Mouse (Mus musculus): ENCODE data around the gene Oprm1.
A peak's percentile ranks its signal among the peaks of the same experiment; 100 is the strongest.

The Oprm1 gene

DNA sequence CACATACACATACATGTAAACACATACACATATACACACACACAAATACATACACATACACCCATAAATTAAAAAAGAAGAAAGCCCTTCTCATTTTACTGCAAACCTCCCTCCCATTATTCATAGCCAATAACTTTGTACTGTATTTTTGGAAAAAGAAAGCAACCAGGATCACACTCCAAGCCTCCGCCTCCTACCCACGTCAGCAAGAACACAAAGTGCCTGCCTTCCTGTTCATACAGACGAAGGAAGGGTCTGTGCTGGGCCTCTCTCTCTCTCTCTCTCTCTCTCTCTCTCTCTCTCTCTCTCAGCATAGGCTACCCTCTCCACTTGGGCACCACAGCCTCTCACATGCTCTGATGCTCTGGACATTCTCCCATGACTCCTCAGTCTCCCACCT lies 137.5 kb downstream of the Oprm1 start:
- DNase-seq (ENCODE audit: low spot score), result no peak

DNA sequence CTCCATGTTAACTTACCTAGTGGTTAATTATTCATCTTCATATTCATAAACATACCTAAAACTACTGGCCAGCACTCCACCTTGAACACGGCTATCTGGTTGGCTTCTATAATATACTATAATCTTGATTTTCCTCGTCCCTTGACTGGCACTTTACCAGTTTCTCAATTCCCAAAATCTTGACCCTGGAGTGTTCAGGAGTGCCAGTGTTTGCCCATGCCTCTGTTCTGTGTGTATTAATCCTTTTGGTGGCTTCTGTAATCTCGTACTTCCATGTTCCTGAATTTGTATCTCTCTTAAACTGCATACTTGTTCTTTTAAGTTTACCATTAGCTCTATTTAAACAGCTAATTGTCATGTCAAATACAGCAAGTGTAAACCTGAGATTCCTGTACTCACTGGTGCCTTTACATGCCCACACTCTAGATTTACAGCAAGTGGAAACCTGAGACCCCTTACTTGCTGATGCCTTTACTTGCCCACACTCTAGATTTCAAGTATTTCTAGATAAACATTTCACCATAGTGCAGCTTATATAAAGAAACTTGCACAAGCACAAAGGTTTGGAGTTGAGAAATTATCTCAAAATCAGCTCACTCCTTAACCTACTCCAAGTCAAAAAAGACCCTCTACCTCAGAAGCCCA lies 138.5 kb downstream of the Oprm1 start:
- no peak for DNase-seq (ENCODE audit: low spot score)

DNA sequence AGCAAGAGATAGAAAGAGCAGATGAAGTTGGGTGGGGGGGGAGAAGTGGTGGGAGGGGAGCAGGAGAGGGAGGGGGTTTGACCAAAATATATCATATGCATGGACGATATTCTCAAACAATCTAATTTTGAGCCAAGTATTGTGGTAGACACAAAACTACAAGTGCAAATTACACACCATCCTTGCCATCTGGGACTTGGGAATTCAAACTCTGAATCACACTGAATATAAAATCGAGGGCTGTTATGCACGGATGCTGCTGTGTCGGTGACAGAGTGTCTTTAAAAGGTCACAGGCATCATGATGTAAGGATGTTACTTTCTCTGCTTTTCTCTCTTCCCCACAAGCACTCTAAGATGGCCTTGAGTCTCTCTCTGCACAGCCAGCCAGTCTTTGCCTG lies 141.8 kb downstream of the Oprm1 start:
- no peak for DNase-seq (ENCODE audit: low spot score)

DNA sequence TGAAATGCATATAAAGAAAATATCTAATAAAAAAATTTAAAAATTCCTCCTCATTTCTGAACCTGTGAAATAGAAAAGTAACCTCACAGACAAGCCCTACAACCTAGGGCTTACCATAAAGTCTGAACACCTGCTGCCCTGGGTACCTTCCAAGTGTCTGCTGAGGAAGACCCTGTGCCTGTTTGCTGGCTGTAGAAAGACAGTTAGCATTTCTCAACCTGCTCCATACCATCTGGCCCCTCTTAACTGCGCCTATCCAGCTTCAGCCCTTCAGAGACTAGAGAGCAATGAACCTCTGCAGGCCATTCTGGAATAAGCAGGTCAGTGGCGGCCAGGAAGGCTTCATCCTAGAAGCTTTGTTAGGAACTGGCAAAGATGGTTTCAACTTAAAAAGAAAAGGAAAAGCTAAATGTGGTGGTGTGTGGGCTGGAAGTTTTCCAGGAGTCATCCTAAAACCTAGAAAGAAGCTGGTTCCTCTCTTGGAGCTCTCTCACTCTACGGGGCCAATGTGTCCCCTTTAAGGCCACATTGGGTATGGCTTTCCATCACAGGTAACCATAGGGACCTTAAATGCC lies 143.6 kb downstream of the Oprm1 start:
- no peak for DNase-seq (ENCODE audit: low spot score)

- DNase-seq (ENCODE audit: low spot score), result no peak
Measured at GRCm38 (mm10) chr10:6909763-6910162, 151.5 kb downstream of the Oprm1 start.

DNA sequence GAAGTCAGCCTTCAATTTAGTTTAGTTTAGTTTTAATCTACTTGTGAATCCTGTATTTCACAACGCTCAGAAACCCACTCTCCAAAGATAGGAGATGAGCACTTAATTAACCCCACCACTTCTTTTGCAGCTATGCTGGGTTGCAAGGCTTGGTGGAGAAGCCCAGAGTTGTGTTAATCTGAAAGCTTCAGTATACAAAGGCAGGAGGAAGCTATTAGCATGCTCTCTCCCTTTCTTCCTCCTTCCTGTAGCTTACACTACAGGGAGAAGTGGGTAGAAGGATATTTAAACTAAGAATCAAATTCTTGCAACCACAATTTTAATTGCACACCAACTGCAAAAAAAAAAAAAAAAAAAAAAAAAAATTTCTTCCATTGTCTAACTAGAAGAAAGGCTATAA lies 157.7 kb downstream of the Oprm1 start:
- DNase-seq (ENCODE audit: low spot score), result no peak

DNA sequence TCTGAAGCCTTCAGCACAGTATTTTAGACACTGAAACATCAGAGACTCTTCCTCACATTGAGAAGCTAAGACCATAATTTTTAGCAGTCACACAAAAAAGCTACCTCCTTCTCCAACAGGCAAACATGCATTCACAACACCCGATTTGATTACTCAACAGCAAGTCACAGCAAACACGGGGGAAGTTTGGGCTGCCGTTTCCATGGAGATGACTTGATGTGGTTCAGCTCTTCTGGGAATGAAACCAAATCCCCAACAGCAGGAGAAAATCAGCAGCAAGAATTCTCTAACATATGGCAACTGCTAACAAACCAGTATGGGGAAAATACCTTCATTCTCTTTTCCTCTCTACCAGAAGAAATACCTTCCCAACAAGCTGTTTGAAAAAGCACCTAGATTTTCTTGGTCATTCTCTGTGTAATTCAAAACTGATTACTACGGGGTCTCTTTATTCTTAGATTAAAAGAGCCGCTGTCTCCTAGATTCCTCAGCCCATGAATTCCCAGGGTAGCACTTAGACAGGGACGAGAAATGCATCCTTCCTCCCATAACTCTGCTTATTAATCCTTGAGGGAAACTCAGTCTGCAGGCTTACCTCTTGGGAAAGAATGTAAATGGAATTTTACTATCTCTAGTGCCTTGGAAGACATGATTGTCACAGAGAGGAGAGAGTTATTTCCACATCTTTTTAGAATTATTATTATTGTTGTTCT lies 158.4 kb downstream of the Oprm1 start:
- DNase-seq (ENCODE audit: low spot score), result peak; percentile 81

GRCm38 (mm10) chr10:6926724-6927123 lies 168.4 kb downstream of the Oprm1 start:
- DNase-seq (ENCODE audit: low spot score), result no peak

DNA sequence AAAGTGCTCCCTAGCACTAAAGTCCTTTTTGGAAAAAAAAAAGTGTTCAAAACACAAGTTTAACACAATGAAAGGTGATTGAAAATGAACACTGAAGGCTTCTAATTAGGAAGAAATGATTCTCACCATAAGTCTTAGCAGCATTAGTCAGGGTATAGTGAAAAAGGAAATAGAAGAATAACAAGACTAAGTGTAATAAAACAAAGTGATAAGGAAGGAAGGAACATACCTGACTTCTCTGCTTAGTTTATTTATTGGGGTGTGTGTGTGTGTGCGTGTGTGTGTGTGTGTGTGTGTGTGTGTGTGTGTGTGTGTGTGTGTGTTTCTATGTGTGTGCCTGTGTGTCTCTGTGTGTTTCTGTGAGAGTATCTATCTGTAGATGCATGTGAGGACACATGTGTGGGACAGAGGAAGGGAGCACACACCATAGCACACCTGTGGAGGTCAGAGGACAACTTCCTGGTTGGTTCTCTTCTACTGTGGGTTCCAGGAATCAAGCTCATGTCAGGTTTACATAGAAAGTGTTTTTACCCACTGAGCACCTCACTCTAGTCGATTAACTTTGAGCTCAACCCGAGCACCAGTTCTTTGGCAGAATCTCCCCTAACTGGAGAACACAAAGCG lies 169.4 kb downstream of the Oprm1 start:
- DNase-seq (ENCODE audit: low spot score), result no peak

- DNase-seq (ENCODE audit: low spot score), result no peak
Measured at GRCm38 (mm10) chr10:6928905-6929304, 170.6 kb downstream of the Oprm1 start.

- DNase-seq (ENCODE audit: low spot score), result no peak
Measured at GRCm38 (mm10) chr10:6930398-6930797, 172.1 kb downstream of the Oprm1 start.

- no peak for DNase-seq (ENCODE audit: low spot score)
Measured at GRCm38 (mm10) chr10:6930889-6931288, 172.6 kb downstream of the Oprm1 start.

GRCm38 (mm10) chr10:6934776-6935175 lies 176.5 kb downstream of the Oprm1 start:
- no peak for DNase-seq (ENCODE audit: low spot score)

GRCm38 (mm10) chr10:6936671-6937425 lies 178.5 kb downstream of the Oprm1 start:
- DNase-seq (ENCODE audit: low spot score), result no peak

DNA sequence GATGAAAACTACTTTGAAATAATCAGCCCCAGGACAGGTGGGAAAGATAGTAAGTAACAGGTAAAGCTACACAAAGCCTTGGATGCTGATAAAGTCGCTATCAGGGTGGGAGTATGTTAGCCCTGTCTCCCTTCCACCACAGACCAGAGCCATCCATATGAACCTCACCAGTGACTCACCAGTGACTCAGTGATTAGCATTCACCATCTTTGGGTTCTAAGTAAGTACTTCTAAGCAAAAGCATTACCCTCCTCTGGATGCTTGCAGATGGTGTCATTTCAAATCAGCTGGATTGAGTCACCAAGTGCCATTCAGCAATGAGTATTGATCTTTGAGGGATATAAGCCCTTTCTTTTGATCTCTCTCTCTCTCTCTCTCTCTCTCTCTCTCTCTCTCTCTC lies 194.8 kb downstream of the Oprm1 start:
- DNase-seq (ENCODE audit: low spot score), result no peak

GRCm38 (mm10) chr10:6954533-6954932 lies 196.2 kb downstream of the Oprm1 start:
- no peak for DNase-seq (ENCODE audit: low spot score)

DNA sequence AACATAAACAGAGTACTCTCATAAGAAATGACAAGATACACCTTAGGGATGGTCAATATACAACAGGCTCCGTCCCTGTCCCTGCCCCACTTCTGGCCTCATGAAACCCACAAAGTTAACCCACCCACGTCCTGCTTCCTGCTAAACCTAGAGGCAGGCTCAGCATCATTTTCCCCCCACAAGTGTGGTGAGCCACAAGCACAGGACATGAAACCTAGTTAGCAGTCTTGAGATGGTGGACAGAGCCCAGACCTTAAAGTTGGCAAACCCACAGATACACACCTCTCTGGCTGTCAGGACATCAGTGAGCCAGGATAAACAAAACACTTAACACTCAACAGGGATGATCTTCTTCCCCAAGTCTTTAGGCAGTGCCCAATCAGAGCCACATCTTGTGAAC lies 198.1 kb downstream of the Oprm1 start:
- no peak for DNase-seq (ENCODE audit: low spot score)

DNA sequence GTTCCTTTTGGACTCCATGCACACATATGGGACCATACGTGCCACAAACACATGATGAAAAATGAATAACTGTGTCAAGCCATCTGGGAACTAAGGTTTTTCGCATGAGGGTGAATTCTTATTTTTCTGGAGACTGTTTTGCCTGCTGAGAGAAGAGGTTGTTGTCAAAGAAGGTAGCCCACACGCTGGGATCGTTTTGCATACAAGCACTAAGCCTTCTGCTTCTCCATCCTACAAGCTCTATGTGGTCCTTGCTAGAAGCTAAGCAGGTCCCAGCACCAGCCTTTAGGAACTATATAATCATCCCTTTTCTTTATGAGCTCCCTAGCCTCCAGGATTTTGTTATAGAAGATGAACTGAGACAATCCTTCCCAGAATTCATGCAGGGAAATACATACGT lies 200.5 kb downstream of the Oprm1 start:
- no peak for DNase-seq (ENCODE audit: low spot score)

DNA sequence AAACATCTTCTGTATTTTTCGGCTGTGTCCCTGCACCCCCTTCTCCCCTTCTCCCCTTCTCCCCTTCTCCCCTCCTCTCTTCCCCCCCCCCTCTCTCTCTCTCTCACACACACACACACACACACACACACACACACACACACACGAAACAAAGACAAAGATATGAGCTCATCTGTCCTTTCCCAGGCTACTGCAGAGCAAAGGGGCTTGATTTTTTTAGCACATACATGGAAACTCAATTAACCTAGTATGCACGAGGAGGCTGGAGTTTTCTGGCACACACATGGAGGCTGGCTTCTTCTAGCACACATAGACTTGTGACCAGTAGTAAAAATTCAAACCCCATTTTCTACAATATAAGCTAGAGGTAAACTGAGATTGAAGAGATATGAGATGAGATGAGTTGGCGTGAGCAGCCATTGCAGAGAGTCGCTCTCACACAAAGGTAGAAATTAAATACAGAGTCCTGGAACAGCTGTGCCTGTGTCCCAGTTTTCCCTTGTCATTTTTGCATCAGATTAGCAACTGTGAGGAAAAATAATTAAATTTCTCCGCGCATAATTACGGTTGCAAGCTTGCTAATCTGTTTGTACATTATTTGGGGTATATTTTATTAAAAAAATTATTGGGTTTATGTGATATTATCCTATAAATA lies 209.4 kb downstream of the Oprm1 start:
- DNase-seq (ENCODE audit: low spot score), result no peak

- DNase-seq (ENCODE audit: low spot score), result no peak
Measured at GRCm38 (mm10) chr10:6968334-6968733, 210.0 kb downstream of the Oprm1 start.

- DNase-seq (ENCODE audit: low spot score), result no peak
Measured at GRCm38 (mm10) chr10:6977843-6978242, 219.5 kb downstream of the Oprm1 start.

GRCm38 (mm10) chr10:6978733-6979132 lies 220.4 kb downstream of the Oprm1 start:
- DNase-seq (ENCODE audit: low spot score), result no peak
